Mouse (Mus musculus): ENCODE measurements around the gene Ccdc180.
A peak's percentile ranks its signal among the peaks of the same experiment; 100 is the strongest.

Gene Ccdc180

DNA sequence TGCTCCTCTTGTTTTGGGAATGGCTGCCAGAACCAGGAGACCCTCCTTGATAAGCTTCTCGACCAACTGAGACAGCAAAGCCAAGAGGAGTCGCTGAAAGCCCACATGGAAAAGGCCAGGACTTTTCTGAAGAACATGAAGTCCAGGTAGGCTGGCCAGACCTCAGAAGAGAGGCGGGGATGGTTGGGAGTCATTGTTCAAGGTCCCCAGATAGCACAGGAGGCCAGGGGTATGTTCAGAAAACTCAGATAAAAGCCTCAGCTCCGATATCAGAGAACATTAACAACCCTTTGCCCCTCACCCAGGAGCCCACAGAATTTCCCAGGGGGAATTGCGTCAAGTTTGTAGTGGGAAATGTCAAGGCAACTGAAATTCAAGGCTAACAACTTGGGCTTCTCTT lies 21.2 kb downstream of the Ccdc180 start:
- DNase-seq (ENCODE audit: low spot score in 2 of 2): no peak

DNA sequence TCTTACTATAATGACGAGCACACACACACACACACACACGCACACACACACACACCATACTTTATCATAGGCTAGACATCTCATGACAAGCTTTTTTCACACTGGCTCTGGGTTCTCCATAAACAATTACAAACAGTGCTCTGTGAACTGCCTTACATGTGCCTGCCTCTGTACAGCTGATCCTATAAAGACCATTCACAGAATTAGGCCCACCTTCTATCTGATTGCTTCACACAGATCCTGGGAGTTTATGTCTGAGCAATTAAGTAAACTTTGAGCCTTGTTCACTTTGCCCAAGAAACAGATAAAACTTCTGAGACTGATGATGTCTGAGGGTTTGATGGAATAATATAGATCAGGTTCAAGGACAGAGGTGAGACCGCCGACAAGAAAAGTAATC lies 21.8 kb downstream of the Ccdc180 start:
- no peak for DNase-seq (ENCODE audit: low spot score in 2 of 2)

DNA sequence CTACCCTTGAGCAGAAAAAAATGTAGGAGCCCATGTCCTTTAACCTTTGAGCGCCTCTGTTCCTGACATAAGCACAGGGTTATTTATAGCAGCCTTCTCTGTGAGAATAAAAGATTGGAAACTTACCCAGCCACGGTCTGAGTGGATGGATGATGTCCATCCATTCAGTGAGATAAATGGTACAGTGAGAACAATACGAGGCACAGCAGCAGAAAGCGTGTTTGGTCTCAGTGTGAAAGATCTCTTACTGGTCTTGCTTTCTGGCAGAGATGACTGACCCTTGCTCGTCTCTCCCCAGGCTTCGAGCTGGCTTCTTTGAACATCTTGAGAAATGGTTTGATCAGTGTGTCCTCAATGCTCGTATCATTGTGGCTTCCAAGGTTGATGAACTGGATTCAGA lies 27.0 kb downstream of the Ccdc180 start:
- DNase-seq (ENCODE audit: low spot score in 2 of 2): no peak

DNA sequence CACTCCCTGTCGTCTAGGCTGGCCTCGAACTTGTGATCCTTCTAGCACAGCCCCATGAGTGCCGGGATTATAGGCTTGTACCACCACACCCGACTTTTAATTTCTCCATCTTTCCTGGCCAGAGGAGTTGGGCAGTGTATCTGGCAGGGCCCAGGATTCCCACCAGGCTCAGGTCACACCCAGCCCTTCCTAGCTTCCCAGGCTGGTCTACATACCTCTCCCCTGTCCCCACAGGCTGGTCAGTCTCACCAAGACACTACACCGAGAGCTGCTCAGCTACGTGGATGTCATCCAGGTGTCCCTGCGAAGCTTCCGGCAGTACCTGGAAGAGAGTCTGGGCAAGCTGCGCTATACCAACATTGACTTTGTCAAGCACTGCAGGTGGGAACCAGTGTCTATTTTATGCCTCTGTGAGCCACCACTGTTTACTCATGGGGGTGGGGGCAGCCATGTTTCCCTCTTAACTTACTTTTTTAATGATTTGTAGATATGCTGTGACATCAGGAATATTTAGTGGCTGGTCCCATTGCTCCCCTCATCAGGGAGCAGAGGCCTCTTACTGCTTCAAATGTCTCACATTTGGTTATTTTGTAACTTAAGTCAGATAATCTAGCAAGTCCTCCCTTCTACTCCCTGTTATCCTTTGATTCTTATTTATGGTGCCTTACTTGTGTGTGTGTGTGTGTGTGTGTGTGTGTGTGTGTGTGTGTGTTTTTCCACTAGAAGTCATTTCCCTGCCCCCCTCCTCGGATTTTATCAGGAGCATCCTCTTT lies 31.7 kb downstream of the Ccdc180 start:
- DNase-seq (ENCODE audit: low spot score in 2 of 2): no peak

DNA sequence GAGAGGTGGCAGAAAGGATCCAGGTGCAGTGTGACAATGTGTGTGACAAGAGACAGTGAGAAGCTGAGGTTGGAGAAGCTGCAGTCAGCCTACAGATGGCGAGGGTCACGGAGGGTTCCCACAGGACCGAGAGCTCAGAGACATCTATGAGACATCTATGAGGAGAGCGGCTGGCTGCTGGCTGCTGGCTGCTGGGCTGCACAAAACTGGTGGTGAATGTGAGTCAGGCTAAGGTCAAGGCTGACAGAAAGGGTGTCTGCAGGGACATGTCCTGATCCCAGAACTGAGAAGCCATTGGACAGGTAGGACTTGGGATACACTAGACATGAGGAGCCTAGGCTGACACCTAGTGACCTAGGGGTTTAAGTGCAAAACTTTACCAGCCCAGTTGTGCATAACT lies 33.9 kb downstream of the Ccdc180 start:
- DNase-seq (ENCODE audit: low spot score in 2 of 2): no peak

DNA sequence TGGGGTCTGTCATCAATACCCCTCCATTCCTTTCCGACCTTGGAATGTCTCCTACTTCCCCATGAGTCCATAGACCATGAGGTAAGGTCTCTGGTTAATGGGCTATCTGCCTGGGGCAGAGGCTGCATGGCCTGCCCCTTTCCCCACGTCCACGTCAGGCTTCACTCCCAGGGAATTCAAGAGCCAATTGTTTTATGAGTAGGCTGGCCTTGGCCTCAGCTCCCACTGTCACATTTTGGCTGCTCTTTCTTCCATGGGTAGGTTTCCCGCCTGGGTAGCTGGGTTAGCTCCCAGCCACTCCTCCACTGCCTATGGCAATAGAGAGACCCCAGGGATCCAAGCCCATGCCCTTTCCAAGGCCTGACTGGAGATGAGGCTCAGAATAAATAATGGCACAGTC lies 38.5 kb downstream of the Ccdc180 start:
- no peak for DNase-seq (ENCODE audit: low spot score in 2 of 2)

DNA sequence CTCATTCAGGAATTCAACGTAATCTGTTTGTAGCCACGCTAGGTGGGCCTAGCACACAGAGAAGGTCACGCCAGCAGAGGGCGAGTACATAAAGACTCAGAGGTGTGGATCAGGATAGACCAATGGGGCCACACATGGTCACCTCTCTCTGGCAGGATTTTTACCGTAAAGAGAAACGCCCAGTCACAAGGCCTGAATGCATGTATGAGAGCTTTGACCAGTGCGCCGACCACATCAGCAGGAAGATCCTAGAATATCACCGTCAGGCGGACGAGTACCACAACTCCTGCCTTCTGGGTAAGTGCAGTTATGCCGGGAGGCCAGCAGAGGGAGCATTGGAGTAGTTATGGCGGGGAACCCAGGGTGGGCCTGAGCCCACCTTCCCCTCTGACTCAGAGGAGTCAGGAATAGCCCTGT lies 51.5 kb downstream of the Ccdc180 start:
- peak in 1 of 2 experiments; percentile 42 for DNase-seq (ENCODE audit: low spot score in 2 of 2)

DNA sequence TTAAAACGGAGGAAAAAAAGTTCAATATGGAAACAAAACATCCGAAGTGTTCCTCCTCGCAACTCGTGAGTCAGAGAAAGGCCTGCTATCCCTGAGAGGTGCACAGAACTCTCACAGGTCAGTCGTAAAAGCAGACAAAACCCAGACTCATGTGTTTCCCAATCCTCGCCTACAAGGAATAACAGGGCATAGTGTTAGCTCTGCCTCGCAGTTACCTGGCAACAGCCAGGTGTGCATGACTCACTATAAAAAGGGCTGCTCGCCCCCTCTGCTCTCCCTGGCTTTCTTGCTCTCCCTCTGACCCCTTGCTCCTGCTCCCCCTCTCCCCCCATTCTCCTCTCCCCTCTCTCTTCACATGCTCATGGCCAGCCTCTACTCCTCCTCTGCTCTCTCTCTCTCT lies 57.6 kb downstream of the Ccdc180 start:
- no peak for DNase-seq (ENCODE audit: low spot score in 2 of 2)

DNA sequence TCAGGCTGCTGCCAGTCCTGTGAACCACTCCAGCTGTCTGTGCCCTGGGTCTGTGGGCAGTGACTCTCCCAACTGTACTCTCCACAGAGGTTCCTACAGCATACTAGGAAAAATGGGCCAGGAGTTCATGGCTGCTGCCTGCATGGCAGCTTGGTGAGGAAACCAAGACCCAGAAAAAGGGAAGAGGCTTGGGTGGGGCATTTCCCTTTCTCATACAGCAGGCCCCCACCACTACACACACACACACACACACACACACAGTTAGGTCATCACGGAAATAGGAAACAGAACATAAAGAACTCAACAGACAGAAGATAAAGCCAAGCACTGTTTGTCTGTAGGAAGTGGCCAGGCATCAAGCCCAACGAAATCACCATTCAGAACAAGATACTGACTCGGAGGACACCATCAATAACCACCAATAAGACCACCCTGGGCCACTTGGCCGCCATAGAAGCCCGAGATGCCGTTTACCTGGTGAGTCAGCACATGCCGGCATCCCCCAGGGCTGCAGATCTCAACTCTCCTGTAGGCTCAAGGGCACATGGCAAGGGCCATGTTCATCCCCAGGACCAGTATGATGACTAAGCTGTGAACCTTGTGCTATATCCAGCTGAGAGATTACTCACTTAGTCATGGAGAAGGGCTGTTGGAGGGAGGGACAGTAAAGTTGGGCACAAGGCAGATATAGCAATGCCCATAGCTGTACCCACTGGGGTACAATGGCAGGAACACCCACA lies 59.2 kb downstream of the Ccdc180 start:
- no peak for DNase-seq (ENCODE audit: low spot score in 2 of 2)

DNA sequence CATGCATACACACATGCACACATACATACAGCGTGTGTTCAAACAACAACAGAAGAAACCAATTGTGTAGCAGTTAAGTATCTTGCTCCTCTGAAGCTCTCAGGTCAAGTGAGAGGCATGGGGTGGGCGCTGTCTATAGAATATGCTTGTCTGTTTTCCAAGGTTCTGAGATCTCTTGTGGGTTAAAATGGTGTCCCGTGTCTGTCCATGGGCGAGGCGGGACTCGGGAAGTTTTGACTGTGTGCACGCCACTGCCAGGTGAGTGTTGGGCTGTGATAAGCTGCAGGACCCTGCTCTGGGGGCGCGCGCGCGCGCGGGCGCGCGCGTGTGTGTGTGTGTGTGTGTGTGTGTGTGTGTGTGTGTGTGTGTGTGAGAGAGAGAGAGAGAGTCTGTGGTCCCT lies 61.7 kb downstream of the Ccdc180 start:
- DNase-seq (ENCODE audit: low spot score in 2 of 2): no peak

DNA sequence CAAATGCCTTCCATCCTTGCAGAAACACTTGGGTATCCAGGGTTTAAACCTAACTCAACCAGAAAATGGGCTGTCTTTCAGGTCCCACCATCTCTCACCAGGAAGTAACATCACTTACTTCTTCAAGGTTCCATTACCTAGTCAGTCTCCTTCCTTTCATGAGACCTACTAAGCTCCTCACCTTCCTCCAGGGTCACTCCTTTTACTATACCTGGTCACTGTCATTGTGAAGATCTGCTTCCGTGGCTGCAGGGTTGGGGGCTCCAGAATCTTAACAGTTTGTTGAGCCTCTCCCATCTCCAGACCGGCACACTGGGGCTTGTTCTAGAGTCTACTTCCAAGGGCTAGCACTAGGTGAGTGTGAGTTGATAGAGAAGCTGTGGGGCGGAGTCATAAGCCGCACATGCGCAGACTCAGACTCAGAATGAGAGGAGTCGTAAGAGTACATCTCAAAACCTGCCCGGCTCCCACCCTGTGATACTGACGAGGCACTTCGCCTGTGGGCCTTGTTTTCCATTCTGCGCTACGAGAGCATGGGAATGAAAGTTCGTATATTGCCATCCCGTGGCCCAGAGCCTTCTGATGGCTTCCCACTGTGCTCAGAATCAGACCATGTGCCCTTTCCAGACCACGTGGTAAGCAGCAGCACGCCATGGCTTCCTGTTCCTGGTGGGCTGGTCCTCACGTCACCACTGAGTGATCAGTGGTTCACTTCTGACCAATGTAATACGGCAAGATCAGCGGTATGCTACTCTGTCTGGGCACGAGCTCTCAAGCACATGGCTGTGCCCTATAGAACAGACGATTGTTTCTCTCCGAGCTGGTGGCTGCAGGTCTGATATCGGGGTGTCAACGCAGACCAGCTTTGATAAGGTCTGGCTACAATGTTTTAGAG lies 63.2 kb downstream of the Ccdc180 start:
- DNase-seq (ENCODE audit: low spot score in 2 of 2): no peak

DNA sequence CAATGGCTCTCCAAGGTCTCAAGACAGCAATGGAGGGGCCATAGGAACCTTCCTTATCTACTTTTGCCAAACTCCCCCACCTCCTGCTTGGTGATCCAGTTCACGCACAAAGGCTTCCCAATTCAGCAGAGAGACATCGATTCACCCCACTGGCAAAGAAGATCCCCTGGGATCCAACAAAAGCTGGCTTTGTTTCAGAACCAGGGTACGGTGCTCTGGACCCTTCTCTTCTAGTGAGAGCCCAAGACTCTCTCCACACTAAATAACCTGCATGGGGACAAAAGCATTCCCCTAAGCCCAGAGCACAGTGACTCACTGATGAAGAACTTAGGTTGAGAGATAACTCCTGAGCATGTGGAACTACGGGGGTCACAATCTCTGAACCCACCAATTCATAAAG lies 65.1 kb downstream of the Ccdc180 start:
- DNase-seq (ENCODE audit: low spot score in 2 of 2): no peak

DNA sequence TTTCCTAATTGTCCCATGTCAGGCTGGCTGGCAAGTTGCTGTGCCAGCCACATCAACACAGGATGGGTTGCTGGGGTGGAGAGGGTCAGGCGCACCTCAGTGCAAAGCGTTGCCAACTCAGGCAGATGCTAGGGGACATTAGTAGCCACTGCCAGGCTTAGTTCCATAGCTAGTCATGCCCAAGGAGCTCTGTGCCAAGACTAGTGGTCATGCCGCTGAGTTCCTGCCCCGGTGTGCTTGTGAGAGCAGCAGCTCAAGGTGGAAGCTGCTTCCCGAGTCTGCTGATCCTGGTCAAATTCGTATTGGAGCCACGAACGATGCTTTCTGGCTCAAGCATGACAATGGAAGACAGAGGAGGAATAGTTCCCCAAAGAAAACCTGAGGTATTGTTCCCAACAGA lies 66.0 kb downstream of the Ccdc180 start:
- DNase-seq (ENCODE audit: low spot score in 2 of 2): no peak

DNA sequence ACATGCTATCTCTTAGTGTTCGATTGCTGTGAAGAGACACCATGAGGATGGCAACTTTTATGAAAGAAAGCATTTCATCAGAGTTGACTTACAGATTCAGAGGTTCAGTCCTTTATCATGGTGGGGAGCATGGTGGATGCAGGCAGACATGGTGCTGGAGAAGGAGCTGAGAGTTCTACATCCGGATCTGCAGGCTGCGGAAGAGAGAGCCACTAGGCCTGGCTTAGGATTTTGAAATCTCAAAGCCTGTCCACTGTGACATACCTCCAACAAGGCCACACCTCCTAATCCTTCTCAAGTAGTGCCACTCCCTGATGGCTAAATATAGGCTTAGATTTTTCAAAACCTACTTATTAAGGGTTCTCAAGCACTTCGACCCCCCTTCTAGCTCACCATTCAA lies 66.6 kb downstream of the Ccdc180 start:
- DNase-seq (ENCODE audit: low spot score in 2 of 2): no peak

DNA sequence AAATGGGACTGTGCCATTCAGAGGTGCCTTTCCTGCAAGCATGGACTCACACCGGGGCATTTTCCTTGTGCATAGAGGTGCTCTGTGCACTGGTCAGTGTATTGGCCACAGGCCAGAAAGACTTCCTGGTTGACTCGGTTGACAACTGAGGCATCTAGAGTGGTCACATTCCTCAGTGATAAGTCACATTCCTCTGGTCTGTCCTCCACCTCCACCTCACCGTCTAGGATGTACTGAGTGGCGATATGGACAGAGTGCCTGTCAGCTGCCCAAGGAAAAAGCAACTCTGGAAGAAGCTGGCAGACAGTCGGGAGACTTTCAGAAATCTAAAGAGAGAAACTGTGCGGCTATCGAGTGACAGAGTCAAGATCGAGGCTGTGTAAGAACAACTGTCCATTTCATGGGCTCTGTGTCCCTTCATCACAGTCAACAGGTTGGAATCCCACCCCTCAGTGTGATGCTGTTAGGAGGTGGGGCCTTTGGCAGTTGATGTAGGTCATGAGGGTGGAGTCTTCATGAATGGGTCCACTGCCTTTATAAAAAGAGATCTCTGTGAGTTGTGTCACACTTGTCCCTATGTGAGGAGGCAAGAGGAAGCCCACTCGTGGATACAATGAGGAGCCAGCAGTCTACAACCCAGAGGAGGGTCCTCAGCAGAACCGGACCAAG lies 74.8 kb downstream of the Ccdc180 start, which contains the start of gene Tdrd7:
Gene Tdrd7 (plus strand): TSS at position 564 of the 669 bp plus-strand sequence.
- DNase-seq (ENCODE audit: low spot score in 2 of 2): no peak

DNA sequence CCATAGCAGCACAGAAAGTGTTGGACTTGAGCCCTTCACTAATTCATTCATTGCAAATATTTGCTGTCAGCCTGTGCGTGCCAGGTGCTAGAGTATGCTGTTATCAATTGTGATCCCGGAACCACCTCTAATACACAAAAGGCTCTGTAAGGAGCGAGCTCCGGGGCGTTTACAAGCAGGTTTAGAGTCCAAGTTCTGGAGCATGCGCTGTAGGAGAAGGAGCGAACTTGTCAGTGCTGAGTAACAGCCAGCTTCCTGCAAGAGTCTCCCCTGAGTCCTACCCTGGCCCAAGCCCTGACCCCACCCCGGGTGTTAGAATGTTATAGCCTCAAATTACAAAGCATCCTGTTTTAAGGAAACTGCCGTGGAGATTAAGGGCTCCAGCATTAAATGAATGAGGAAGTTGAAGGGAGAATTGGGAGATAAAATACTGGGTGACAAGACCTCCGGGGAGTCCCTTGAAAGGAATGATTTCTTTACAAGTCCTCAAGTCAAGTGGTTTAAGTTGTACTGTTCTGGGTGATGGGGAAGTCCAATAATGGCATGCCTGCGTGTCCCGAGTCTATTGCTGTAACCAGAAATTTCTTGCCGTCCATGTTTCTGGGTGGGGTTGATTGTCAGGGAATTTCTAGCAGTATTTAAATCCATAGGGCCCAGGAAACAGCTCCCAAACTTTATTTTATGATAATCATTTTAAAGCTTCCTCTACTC lies 75.8 kb downstream of the Ccdc180 start:
- DNase-seq (ENCODE audit: low spot score in 2 of 2): no peak

DNA sequence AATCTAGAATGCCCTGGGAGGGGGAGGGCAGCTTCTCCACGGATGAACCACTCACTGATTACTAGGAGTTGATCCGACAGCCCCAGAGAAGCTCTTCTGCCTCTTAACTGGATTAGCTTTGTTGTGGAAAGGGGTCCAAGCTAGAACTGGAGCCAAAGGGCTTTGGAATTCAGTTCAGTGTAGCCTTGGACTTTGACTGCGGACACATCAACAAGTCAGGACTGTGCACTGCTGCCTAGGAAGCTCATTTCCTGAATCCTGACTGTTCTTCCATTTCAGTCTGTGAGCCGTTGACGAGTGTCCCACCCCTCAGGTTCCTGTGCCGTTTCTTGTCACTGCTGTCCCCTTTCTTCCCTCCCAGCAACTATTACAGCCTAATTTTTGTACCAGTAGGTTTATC lies 76.6 kb downstream of the Ccdc180 start:
- no peak for DNase-seq (ENCODE audit: low spot score in 2 of 2)

DNA sequence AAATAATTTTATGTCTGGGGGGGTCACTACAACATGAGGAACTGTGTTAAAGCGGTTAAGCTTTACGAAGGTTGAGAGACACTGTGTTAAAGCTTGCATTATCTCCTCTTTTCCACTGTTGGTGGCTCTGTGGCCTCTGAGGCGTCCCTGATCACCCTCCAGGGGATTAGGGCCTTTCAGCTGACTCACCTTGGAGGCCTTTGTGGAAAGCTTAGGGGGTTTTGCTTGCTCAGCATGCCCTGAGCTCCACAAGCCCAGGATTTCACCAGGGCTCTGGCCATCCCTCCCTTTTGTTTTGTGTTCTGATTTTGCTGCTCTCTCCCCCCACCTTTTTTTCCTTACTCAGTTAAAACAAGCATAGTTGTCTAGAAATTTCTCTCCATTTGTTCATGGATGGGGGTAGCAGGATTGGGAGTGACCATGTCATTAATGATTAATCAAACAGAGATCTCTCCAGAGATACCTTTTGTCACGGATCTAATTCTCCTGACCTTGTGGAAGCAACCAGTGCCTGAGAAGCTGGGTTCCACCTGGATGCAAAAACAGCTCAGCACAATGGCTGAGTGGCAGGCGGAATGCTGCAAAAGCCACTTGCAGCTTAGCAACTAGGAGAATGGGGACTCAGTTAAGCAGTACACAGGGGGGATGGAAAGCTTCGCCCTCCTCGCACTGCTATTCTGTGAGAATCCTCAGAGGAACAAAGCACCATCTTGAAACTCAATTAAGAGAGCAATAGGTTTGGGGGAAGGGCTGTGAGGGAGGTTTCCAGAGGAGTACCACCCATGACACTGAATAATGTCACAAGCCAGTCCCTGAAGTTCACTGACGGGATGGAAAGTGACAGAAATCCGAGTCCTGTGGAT lies 77.6 kb downstream of the Ccdc180 start:
- DNase-seq (ENCODE audit: low spot score in 2 of 2): no peak

DNA sequence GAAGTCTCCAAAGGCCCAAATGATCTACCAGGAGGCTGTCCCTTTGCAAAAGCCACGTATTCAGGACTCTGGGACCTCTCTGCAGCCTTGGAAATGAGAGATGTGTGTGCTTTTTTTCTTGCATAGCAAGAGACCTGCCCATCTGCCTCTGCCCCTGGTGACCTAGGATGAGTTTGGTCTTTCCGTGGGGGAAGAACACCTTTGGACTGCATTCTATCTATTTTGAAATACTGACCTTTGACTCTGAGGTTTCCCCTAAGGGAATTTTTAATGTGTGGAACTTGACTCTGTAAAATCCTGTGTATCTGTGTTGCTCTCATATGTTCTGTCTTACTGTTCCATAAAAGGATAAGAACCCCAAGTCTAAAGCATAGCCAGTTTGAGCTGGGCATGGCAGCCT lies 78.9 kb downstream of the Ccdc180 start:
- DNase-seq (ENCODE audit: low spot score in 2 of 2): no peak

DNA sequence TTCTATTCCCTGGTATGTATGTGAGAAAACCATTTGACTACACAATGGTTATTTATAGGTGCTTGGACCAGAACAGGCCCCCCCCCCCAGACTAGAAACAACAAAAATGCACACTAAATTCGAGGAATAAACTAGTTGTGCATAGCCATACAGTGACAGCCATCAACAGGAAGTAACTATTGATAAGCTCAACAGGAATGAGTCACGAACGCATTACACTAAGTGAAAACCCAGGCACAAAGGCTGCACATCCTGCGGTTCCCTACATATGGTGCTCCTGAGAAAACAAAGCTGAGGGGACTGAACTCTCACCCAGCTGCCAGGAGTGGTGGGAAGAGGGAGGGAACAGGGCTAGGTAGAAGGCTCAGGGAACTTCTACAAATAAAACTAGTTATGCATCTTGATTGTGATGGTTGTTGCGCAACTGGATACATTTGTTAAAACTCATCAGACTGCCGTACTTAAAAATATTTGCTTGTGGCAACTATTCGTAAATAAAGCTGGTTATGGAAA lies 80.0 kb downstream of the Ccdc180 start:
- no peak for DNase-seq (ENCODE audit: low spot score in 2 of 2)
